Mouse (Mus musculus) olfactory bulb, adult 2 months (tissue): ENCODE measurements around the gene Kirrel3. TPM values are rescaled to one million over a fixed set of nuclear protein-coding genes. Genes with fewer than 3 reads are reported as not detected.

Experiments
- H3K27ac ChIP-seq: fragments of 200-500 bp; 2 replicates; pipeline ENCODE4 v1.5.1; 2012; ENCODE audit warnings: low read depth, low read length; ENCODE audit not compliant: insufficient read depth
- H3K4me1 ChIP-seq: fragments of 200-500 bp; 2 replicates; pipeline ENCODE4 v1.6.1; 2012; ENCODE audit warnings: low read length; ENCODE audit not compliant: control insufficient read depth, insufficient read depth
- H3K4me3 ChIP-seq: fragments of 200-500 bp; 2 replicates; pipeline ENCODE4 v1.5.1; 2012; ENCODE audit warnings: mild to moderate bottlenecking, low read depth, low read length, moderate library complexity; ENCODE audit not compliant: insufficient read depth
- CTCF ChIP-seq: fragments of 200-500 bp; IDR thresholded peaks from 2 replicates; pipeline ENCODE4 v1.5.1; 2012; ENCODE audit warnings: low read depth, mild to moderate bottlenecking, low read length, moderate library complexity; ENCODE audit not compliant: insufficient read depth
- POLR2A ChIP-seq: fragments of 200-500 bp; IDR thresholded peaks from 2 replicates; pipeline ENCODE4 v1.6.1; 2012; ENCODE audit warnings: mild to moderate bottlenecking, low read depth, low read length, moderate library complexity; ENCODE audit not compliant: insufficient read depth
- WGBS: fragments of 180-500 bp; shearing (Covaris S2); methylation state at CpG from one replicate; pipeline ENCODE4 v1.1.7; 2018; 5-methylcytosine and 5-hydroxymethylcytosine counted together
- polyA plus RNA-seq: library from polyadenylated mRNA; stranded (reverse); fragments of >200 nt; gene quantifications from 2 replicates; pipeline ENCODE4 v1.2.4, GENCODE M21; 2012; ENCODE audit warnings: low replicate concordance; ENCODE audit not compliant: missing spikeins, insufficient read depth, insufficient read length

The Kirrel3 gene
- polyA plus RNA-seq, 1 experiment = not detected

DNA sequence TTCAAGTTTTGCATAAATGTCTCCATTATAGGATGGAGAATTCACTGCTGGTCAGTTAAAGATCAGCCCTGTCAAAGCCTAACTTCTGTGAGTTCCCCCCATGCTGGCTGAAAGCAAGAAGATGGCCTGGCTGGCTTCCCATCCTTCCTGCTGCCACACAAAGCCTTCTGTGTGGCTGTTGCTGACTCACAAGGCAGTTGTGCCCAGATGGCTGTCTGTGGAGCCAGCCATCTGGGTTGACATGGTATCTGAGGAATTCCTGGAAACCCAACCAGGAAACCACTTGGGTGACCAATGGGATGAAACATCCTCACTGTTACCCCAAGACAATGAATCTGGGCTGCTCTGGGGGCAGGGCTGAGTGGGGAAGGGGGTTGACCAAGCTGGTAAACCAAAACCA, 500.5 kb downstream of the Kirrel3 start:
- peak overlapping the region; percentile 49; the same call in 1 of the 2 replicates for H3K27ac ChIP-seq
- no peak for TF ChIP-seq POLR2A
- no peak for TF ChIP-seq CTCF
- peaks cover 26% of the 10 kb centered on the region for H3K4me1 ChIP-seq
- H3K4me3 ChIP-seq = no peak overlapping the region

DNA sequence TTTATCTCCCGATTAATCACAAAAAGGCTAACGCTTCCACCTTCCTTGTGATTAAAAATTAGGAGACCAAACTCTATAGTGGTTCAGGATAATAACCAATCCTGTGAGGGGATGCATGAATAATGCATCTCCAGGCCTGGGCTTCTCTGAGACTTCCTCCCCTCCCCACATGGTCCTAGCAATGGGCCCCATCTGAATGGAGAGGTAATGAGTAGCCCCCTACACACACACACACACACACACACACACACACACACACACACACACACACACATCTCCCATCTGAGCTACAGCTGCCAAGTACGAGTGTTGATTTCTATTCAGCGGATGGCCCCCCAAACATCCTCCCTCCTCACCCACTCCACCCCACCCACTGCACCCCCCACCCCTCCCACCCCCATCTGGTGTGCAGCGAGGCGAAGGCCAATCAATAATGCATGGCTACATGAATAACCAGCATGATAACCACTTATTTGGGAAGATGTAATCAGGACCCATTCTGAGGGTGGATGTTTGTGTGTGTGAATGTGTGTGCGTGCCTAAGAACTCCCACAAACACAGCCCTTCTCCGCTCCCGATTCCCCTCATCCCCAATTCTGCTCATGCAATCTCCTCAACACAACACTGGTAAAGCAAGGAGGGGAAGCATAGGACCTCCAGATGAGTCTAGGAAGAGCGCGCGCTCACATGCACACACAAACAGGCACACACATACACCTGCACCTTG, 501.9 kb downstream of the Kirrel3 start:
- no peak for TF ChIP-seq POLR2A
- TF ChIP-seq CTCF = no peak
- 43% methylated on average over 12 of the region's 12 CpGs for WGBS
- no peak overlapping the region for H3K4me3 ChIP-seq
- H3K27ac ChIP-seq = no peak overlapping the region
- peaks cover 26% of the 10 kb centered on the region for H3K4me1 ChIP-seq

DNA sequence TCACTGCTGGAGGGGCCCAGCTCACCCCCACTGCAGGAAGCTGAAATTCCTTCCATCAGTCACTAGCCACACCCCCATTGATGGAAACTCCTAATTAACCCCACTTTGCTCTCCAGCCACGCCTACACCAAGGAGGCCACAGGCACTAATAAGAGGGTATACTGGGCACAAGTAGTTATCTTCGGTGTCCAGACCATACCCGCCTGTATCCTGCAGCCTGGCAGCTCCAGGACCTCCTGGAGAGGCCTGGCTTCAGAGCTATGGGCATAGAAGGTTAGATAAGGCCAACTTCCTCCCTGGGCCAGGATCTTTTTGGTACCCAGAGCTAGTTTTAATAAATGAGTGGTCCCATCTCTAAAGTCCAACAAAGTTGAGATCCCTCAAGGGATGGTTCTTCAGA, 503.0 kb downstream of the Kirrel3 start:
- WGBS = 61% methylated on average over 3 of the region's 3 CpGs
- H3K27ac ChIP-seq = no peak overlapping the region

DNA sequence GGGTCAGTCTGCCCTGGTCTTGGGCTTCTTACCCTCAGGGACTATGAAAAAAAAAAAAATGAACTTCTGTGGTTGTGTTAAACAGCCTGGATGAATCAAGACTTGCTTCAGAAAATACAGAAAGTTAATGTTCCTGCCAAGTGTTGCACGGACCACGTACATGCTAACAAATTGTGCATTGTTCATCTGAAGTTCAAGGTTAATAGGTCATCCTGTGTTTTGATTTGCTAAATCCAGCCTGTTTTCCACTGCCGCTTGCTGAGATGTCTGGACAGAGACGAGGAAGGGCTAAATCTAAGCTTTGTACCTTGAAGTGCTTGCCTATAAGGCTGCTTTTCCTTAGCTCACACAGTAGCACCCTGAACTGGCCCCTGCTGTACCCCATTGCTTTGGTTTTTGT, 506.5 kb downstream of the Kirrel3 start:
- WGBS = 75% methylated on average over 4 of the region's 4 CpGs

More for the DNA sequence above, 503.0 kb downstream of the Kirrel3 start:
- TF ChIP-seq CTCF (no peak), POLR2A (no peak)
- Histone ChIP-seq H3K4me3 (no peak overlapping the region), H3K4me1 (peaks cover 26% of the 10 kb centered on the region)

DNA sequence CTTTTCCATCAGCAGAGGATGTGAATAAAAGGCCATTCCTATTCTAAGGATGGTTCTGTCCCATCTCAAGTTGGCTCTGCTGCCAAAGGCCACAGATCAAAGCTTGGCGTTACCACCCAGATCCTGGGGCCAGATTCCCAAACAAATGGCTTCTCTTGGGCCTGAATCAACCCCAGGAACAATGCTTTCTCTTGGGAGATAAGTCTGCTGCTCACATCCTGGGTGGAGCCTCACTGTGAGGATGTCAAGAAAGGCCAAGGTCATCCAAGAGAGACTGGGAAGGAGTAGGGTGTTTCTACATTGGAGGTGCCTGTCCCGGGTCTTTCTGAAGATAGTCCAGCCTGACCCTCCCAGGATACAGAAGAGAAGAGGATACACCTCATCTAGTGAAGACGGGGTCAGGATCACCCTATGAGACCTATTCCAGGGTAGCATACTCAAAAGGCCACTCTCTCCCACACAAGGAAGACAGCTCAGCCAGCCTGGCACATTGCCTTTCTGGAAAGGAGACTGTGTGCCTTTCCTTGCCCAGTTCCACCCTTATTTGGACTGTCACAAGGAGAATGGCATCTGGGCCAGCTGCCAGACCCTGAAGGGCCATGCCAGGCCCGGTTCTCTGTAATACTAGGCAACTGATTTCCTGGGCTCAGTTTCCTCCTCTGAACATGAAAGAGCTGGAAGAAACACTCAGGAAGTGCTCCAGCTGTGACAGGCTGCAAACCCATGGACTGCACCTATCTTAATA, 507.9 kb downstream of the Kirrel3 start:
- H3K27ac ChIP-seq = peak overlapping the region; percentile 37; the same call in 1 of the 2 replicates
- WGBS = 59% methylated on average over 4 of the region's 4 CpGs
- H3K4me3 ChIP-seq = no peak overlapping the region
- TF ChIP-seq POLR2A = no peak
- TF ChIP-seq CTCF = no peak
- peaks cover 30% of the 10 kb centered on the region for H3K4me1 ChIP-seq

More for the DNA sequence above, 506.5 kb downstream of the Kirrel3 start:
- no peak overlapping the region for H3K27ac ChIP-seq
- H3K4me3 ChIP-seq = no peak overlapping the region
- TF ChIP-seq POLR2A (no peak), CTCF (no peak)
- H3K4me1 ChIP-seq = peaks cover 28% of the 10 kb centered on the region

DNA sequence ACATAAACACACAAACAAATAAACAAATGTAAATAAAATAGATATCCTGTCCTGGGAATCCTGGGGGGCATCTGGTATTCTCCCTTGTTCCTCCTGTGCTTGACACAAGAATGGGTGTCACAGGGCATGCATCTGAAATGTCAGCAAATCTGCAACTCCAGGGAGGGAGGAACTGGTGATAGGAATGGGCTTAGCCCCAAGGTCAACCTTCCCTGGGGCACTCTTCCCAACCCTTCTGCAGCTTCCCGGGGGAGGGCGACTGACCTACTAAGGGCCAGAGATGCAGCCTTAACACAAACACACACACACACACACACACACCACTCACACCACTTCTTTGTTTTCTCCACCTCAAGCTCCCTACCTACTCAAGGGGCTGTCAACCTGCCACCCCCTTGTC, 509.4 kb downstream of the Kirrel3 start:
- TF ChIP-seq POLR2A (no peak), CTCF (no peak)
- 78% methylated on average over 2 of the region's 2 CpGs for WGBS
- Histone ChIP-seq H3K4me3 (no peak overlapping the region), H3K4me1 (peaks cover 30% of the 10 kb centered on the region), H3K27ac (no peak overlapping the region)

DNA sequence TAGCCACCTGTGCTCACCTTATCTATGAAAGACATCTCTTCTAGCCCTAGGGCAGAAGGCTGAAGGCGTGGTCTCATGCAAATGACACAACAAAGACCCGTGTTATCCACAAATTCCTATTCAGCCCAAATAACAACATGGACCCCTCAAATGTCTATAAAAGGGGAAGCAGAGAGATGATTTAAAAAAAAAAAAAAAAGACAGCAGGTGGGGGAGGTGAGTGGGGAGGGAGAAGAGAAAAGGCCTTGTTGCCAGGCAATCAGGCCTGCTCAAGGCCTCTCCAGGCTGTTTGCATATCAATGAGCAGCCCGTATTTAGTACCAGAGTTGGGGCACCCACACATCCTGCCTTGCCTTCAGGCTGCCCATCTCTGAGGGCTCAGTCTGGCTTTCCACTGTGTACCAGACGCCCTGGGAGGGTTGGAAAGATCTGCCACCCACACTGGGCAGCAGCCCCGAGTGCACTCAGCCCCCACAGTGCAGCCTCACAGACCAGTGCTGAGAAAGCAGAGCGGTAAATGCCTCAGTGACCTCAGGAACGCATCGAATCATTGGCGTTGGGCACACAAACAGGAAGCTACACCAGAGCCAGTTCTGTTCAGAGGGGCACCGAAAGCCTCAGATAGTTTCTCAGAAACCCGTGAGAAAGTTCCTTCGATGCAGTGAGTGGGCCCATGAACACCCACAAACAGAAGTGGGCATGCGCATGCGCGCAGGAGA, 510.1 kb downstream of the Kirrel3 start:
- Histone ChIP-seq H3K4me3 (no peak overlapping the region), H3K27ac (no peak overlapping the region), H3K4me1 (peaks cover 30% of the 10 kb centered on the region)
- 51% methylated on average over 15 of the region's 15 CpGs for WGBS
- TF ChIP-seq CTCF = no peak
- TF ChIP-seq POLR2A = no peak

DNA sequence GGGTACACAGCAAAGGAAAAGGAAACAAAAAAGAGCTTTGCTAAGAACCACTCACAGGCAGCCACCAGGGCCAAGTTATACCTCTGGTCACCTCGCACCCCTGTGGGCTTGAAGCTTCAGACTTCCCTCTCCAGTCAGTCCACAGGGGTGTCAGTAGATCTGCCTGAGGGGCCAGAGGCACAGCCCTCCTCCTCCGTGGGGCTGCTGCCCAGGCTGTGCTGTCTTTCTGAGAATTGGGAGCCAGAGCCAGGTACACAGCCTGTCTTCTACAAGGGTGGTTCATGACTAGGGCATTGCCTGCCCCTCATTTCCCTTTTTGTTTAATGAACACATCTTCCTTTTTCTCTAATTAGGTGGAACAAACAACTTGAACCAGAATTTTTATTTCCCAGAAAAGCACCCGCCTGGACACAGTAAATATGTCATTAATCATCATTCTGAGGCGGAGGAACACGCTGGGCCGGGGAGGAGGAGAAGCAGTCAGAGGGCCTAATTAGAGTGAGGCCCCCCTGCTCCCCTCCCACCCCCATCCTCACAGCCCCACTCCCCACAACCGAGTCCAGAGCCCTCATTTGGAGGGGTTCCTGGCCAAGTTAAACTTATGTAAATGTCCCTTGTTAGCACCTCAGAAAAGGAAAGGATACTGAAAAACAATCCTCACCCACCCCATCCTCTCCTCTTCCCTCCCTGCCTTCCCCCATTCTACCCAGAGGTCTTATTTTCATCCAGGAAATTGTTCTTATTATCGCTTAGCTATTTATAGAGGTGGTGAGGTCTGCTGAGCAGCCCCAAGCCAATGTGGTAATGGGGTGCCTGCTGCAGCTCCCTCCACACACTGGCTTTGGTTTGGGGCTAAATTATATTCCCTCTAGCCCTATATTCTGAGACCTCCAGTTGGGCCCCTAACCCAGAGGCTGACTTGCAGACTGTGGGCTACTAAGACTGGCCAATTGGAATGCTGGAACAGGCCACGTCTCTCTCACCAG, 512.5 kb downstream of the Kirrel3 start:
- WGBS = 45% methylated on average over 9 of the region's 9 CpGs
- no peak for TF ChIP-seq CTCF
- no peak for TF ChIP-seq POLR2A

More for the DNA sequence above, 512.5 kb downstream of the Kirrel3 start:
- Histone ChIP-seq H3K27ac (peak overlapping the region; percentile 71), H3K4me1 (peaks cover 30% of the 10 kb centered on the region), H3K4me3 (no peak overlapping the region)
